Mouse (Mus musculus) cerebellum, postnatal 36 days (tissue): ENCODE results near the gene Gli2.
A peak's percentile ranks its signal among the peaks of the same experiment; 100 is the strongest.

Source experiments
- DNase-seq, 2 experiments: peaks; one replicate each; pipeline ENCODE4 v3.0.0; 2021 to 2022; ENCODE audit warnings: mixed read lengths in 2 of 2

Gli2 gene

DNA sequence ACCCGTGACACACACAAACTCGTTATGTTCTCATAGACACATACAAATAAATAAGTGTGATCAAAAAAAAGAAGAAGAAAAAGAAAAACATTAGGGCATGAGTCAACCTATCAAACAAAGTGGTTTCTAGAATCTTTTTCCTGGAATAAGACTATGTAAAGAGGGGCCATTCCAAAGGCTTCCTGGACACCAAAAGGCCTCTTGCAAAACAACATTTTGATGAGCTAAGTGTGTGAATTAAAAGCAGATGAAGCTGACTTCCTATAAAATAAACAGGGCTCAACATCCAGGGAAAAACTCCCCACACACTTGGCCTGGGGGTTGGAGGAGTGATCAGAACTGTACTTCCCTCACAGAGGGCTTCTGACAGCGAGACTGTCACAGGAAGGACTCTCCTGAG, 155.1 kb downstream of the Gli2 start:
- no peak for DNase-seq

DNA sequence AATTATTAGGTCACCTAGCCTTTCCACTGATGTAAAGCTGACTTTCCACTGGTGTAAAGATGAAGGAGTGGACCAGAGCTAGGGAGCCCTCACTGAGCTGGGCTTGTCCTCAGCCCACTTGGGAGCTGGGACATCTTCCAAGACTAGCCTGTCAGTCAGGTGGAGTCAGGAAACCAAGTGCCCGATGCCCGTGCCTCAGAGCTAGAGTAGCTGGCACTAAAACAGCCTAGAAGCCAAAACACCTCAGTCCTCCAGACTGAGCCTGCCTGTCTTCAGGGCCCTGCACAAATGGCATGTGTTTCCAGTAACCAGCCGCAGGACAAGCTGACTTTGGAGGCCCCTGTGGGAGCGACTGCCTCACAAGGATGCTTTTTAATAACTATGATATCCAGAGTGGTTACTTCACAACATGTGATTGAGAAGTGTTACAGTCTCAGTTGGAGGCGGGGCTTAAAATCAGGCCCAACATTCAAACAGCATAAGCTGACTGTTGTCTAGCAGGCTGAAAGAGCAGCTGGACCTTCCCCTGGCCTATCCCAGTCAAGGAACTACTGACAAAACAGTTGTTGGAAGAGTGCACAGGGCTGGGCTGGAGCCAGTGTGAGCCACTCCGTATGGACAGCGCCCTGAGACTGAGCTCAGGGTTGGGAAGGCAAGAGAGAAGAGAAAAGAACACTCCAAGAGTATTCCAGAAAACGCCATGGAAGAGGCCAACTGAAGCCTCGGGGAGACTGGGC, 158.2 kb downstream of the Gli2 start:
- DNase-seq = no peak

DNA sequence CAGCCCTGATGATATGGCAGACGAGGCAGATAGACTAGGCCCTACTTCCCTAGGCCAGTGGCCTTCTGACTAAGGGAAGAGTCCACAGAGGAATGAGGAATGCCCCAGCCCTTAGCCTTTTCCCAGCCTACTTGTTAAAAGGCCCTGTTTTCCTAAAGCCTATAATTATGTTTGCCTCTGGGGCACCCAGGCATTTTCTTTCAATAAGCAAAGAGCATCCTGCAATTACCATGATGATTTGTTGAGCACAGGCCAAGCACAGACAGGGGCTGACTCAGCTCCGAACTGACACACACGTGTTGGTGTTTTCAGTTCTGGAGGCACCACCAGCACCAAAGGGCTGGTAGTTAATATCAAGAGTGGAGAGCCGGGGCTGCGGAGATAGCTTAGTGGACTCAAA, 162.0 kb downstream of the Gli2 start:
- no peak for DNase-seq

DNA sequence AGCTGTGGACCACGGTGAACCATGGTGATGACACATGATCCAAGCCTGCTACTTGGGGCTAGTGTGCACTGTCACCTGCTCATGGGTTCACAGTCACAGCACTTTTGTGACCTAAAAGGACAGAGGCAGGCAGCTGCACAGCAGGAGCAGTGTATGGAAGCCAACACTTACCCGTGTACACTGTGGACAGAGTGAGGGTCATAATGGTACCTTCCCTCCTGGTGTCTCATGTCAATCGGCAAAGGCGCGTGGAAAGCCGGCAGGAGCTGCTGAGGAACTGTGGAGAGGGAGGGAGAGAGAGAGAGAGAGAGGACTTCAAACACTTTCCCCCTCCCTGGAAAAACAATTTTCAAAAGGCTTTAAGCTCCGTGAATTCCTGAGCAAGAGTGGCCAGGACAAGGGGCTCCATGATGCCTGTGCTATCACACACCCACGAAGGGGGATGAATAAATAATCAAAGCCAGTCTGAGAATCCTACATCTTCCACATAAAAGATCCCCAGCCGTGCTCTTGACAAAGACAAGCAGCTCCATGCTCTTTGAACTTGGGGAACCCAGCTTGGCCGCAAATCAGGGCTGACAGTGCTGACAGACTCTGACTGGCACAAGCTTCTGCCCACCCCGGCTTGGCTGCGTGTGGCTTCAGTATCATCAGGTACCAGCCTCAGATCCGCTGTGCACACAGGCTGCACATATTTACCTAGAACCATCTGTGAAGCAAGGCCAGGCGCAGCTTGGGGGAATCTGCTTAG, 163.1 kb downstream of the Gli2 start:
- DNase-seq = no peak

DNA sequence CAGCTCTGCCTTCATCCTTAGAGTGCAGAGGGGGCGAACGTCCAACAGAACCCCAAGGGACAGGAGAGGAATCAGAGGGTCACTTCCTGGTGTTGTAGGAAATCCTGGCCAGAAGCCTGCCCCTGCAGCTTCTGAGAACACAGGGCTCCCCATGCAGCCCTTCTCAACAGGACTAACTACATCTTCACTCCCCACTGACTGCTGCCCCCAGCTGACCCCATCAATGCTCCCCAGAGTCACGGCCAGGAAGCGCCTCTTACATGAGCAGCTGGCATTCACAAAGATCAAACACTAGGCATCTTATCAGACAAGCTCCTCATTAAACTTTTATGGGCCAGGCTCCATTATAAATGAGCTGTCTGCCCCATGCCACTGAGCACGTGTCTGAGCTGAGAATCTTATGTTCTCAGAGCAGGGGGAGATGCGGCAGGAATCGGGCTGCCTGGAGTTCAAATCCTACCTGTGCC, 172.6 kb downstream of the Gli2 start:
- DNase-seq = no peak

DNA sequence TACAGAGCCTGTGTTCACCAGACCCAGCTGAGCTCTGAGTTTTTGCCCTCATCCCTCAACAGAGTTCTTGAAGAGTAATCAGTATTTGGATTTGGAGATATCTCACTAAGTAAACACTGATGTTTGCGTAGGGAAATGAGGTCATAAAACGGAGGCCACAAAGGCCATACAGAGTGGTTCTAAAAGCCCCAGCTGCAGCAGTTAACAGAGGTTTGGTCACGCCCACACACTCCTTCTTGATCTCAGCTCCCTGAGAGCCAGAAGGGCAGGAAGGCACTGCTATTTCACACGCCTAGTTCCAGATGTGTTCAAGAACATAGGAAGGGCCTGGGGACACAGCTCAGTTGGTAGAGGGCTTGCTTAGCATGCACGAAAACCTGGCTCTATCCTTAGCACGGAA, 175.1 kb downstream of the Gli2 start:
- DNase-seq = no peak

DNA sequence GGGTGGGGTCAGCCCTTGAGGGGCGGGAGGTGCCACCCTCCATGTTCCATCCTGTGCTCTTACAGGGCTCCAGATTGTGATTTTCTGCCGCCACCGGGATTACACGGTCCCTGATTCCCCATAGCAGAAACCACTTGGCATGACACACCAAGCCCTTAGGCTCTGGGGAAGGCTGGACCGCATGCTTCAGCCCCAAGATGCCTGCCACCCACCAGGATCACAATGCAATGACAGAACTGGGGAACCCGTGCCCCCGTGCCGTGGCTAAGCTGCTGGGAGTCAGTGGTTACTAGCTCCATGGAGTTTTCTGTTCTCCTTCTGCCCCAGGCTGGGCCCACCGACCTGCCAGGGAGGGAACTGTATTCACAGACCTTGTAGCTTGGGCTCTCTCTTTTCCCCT, 178.2 kb downstream of the Gli2 start:
- DNase-seq = no peak

DNA sequence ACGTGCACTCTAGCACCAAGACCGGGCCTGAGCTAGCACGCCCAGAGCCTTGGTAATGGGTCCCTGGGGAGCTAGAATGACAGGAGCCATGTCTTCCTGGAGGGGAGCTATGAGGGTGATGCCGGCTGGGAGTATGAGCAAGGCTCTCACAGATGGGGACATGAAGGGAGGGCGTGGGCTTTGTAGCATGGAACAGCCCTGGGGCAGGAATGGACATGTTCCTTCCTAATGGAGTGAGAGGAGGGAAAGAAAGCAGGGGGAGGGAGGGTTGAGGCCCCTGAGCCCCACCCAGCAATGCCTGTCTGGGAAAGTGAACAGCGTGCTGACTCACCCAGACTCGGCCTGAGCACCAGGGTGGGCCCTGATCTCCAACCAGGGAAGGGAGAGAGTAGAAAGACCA, 179.9 kb downstream of the Gli2 start:
- DNase-seq = no peak

DNA sequence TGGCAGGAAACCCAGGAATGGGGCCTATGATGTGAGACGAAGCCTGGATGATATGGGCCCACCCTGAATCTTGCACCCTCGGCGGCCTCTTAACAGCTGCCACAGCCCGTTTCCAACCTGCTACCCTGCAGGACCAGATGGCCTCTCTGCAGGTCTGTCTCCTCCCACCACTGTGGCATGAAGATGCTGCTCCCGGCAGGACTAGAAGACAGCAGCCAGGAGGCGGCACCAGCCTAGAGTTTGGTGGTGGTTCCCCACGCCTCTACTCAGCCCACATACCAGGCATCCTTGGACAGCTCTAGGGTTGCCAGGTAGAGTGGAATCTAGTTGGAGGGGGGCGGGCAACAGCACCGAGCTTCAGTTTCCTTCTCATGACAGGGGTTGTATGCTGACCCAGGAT, 188.7 kb downstream of the Gli2 start:
- peak; percentile 70 to 74 for DNase-seq

DNA sequence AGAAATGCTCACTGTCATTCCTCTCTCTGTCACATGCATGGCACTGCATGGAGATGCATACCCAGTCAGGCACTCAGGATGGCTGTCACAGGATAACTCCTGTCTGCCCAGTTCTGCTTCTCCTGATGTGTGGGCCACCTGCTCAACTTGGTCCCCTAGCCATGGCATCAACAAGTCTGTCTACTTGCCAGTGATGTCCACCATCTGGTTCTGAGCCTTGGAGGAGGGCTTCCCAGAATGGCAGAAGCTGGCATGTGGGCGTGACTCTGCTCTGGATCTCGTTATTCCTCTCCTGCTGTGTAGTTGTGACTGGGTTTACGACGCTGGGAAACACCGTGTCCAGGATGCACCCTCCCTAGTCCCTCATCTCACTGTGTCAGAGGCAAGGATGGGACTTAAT, 189.4 kb downstream of the Gli2 start:
- DNase-seq = peak; percentile 8 to 19

DNA sequence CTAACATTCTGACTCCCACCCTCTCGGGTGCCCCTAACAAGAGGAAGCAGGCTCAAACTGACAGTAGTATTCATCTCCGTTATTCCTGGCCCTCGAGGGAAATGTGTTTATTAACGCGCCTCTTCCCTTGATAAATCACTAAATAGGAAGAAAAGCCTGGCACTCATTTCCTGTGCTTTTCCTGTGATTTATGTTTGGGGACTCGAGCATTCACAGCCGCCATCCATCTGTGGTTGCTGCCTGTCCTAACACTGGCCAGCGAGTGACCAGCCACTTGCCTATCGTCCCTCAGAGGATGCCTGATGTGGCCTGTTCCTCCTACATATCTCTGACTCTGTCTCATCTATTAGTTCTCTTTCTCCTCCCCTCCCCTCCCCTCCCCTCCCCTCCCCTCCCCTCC, 195.3 kb downstream of the Gli2 start:
- DNase-seq = no peak

DNA sequence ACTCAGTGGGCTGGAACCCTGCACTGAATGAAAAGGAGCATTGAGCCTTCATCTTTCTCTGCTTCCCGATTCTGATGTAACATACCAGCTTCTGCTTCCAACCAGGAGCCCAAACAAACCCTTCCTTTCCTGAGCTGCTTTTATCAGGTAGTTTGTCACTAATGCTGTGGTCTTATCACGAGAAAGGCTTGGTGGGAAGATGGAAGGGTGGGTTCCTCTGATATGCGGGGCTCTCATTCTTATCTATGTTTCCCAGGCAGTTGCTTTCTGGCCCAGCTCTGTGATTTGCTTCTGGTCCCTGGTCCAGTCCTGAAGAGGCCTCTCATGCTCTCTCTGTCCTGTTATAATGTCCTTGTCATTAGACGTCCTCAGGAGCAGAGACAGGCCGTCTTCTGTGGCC, 222.8 kb downstream of the Gli2 start:
- no peak for DNase-seq

DNA sequence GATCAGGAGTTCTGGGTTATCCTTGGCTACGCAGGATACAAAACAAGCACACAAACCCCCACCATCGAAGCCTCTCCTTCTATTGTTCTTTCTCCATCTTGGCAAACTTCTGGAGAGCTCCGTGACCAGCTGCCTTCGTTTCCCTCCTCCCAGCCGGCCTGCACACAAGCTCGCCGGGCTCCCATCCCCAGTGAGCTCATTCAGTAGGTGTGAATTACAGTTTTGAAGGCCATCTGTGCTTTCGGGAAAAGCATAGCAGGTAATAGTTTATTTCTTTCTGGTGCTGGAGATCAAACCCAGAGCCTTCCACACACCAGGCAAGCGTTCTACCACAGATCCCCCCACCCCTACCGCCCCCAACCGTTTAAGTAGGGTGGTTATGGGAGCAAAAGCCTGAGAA, 226.8 kb downstream of the Gli2 start:
- DNase-seq = peak in 1 of 2 experiments; percentile 17

DNA sequence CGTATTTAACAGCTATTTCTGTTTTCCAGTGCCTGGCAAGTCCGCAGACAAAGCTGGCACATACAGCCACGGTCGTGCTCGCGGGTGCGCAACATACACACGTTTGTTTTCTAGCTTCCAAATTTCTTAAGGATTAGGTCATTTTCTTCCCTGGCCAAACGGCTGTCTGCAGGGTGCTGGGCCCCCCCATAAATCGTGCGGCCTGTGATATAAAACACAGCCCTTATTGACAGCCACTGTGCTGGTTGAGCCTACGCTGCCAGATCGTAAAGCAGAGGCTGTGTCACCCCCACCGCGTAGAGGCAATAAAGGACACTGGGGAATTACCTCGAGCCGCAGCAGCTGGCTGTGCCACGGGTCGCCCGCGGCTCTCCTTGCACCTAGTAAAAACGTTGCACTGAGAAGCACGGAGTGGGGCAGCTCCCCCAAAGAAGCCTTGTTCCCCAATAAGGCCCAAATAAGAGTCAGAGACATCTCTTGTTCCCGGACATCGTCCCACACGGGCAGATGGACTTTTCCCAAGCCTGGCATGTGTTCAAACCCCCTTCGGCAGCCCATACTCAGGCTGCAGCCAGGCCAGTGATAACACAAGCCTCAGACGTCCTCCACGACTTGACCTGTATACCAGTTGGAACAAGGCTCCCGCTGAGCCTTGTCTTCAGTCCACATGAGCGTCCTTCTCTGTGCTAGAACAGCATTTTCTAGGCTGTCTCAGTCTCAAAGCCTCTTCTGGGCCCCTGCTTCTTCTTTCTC, 227.8 kb downstream of the Gli2 start:
- no peak for DNase-seq

DNA sequence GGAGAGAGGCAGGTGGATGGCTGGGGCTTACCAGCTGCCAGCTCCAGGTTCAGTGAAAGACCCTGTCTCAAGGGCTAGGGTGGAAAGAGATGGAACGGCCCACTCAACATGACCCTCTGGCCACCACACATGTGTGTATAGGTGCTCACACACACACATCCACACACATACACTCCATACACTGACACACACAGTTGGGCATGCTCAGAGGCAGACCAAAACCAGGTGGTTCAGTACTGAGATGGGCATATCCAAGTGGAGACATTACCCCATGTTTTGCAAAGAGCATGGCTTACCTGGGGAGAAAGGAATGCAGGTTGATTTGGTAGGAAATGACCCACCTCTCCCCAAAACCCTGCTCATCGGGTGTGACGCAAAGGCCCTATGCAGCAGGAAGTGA, 228.4 kb downstream of the Gli2 start:
- no peak for DNase-seq

DNA sequence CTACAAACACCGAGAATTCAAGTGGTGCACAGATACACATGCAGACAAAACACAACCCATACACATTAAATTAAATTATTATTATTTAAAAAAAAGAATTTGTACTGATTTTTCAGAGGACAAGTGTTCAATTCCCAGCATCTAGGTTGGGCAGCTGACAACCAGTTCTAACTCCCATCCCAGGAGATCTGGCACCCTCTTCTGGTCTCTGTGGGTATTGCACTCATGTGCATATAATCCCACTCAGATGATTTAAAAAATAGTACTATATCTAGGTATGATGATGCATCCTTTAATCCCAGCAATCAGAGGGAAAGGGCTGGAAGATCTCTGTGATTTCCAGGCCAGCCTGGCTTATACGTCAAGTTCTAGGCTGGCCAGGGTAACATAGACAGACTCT, 231.2 kb downstream of the Gli2 start:
- no peak for DNase-seq

DNA sequence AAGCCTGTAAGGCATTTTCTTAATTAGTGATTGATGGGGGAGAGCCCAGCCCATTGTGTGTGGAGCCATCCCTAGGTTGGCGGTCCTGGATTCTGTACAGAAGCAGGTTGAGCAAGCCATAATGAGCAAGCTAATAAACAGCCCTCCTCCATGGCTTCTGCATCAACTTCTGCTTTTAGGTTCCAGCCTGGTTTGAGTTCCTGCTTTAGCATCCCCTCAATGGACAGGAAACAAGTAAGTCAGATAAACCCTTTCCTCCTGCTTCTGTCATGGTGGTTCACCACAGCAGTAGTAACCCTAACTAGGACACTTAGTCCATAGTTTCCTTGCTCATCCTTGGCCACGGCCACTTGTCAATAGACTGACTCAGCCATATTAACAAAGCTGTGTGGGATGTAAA, 238.4 kb downstream of the Gli2 start:
- no peak for DNase-seq

DNA sequence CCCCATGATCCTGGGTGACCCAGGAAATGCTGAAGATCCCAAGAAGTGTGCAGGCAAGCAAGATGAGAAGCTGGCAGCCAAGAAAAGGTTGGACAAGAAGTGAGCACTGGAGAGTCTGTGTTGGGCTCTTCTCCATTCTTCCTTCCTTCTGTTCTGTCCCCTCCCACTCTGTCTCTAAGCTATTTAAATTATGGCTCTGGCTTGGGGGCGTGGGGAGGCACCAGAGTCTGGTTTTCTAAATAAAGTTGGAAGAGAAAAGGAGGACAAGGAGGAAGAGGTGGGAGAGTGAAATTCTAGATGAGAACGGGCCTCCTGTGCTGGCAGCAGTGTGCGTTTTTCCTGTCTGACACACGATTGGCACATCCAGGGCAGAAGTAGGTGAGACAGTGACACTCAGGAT, 243.1 kb downstream of the Gli2 start:
- no peak for DNase-seq

DNA sequence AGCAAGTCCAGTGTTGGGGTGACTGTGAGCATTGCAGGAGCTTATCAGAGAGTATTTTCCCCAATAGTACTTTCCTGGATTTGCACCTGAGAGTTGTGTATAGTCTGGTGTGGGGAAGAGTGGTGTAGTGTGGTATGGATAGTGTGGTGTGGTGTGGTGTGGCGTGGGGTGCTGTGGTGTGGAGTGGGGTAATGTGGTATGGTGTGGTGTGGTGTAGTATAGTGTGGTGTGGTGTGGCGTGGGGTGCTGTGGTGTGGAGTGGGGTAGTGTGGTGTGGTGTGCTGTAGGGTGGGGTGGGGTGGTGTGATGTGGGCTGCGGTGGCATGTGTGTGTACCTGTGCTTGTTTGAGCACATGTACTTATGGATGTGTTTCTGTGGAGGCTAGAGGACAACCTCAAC, 246.7 kb downstream of the Gli2 start:
- DNase-seq = no peak

DNA sequence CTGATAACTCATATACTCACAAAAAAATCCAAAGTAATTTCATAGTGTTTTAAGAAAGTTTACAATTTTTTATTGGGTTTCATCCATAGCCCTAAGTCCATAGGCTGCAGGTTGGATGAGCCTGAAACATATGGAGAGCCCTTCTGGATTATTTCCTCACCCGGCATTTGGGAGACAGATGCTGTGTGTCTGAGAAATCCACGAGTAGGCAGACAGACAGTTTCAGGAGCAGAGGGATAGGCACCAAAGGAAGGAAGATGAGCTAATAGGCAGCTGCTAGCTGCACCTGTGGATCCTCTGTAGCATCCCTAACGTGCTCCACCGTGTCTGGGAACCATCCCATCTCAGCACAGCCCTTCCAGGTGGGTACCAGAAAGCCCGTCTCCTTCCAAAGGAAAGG, 251.3 kb downstream of the Gli2 start:
- DNase-seq = no peak

DNA sequence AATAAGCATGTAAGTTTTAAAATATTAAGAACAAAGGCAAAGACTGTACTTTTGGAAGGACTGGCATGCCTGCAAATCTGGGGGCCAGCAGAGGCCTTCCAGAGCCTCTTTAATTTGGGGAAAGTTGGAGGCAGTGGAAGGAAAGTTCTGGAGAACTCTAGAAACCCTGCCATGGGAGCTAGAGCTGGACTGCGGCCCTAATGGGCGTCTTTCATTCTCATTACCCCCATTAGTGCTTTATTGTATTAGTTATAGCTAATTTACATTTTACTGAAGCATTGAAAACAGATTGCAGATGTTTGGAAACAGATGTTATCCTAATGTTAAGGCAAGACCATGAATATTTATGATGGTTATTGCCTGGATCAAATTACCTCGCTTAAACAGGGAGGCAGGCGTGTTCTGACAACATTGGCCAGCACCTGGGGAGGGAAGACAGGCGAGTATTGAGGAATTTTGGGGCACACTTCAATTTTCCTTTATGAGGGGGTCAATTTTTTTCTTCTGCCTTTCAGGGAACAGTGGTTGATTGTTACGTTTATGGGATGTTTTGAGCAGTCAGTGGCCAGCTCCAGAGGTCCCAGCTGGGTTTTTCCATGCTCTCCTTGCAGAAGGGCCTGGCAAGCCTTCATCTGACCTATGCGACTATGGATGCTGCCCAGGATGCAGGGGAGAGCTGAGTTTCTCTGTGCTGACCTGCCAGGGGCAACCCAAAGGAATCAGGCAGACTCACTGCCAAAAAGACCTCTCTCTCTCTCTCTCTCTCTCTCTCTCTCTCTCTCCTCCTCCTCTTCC, 253.9 kb downstream of the Gli2 start:
- no peak for DNase-seq

DNA sequence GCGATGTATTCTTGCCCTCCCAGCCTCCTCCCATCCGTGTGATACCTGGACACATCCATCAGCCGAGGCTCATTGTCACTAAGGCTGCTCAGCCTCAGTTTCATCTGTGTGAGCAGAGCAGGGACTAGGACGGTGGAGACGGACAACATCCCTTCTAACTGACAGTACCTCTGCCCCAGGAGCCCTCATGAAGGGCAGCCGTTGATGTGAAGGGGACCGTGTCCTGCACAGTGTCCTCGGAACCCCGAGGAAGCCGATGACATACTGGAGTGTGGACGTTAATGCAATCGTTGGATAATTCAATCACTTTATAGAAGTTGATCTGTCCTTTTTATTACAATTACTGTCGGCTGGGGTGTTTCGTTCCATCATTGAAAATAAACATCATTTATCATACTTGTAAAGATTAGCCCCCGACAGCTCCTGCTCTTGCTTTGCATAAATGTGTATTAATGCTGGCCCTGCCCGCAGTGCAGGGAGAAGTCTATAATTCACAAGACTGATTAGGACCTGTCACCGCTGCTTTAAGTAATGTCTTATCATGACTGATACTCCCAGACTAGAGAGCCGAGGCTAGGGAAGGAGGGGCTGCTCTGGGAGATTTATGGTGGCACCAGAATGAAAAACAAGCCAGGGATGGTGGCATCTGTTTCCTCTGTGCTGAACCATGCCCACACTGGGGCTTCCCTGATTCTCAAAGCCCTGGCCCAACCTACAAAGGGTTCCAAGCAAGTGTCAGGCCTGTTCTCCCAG, 257.8 kb downstream of the Gli2 start:
- DNase-seq = no peak
